8 mouse cellular contexts compared by ENCODE assay signal in genomic region chr2:112449597-112450296, GRCm38 (mm10). TPM values are rescaled to one million over a fixed set of nuclear protein-coding genes. Genes with fewer than 3 reads are reported as not detected.
DNase-seq lines count a peak whose midpoint lies in the region; ATAC-seq and TF ChIP-seq lines count a peak whose summit lies in the region.

No protein-coding gene starts in this region.

- H3K9me3 ChIP-seq in heart, postnatal 0 days (replicated peaks; ENCODE audit: control insufficient read depth, low read length), result no peaks in the 10 kb centered on the region

- no peak for DNase-seq in heart, postnatal 0 days (ENCODE audit: low spot score)
- DNase-seq in heart, adult 9 months (ENCODE audit: low spot score in 2 of 2), result no peak
- peak; percentile 31 for DNase-seq in urinary bladder, postnatal 14 days (ENCODE audit: low spot score)
- no peak for DNase-seq in urinary bladder, adult 18-20 months (ENCODE audit: low spot score in 2 of 2)
- DNase-seq in retina, embryonic 14.5 days (ENCODE audit: low spot score), result peak; percentile 33
- no peak for DNase-seq in urinary bladder, adult 2 months (ENCODE audit: low spot score)
- DNase-seq in c-Kit-positive CD71-positive TER-119-positive erythroid progenitor cells, embryonic 14.5 days (ENCODE audit: low spot score), result no peak

- H3K4me1 ChIP-seq in heart, postnatal 0 days (ENCODE audit: control insufficient read depth, insufficient read depth), result peaks cover 8% of the 10 kb centered on the region; the same call in 1 of the 2 replicates

- WGBS in heart, postnatal 0 days, result 22% methylated on average over 4 of the region's 4 CpGs

- TF ChIP-seq CTCF in heart, postnatal 0 days (IDR thresholded peaks at IDR 0.05; ENCODE audit: low read depth), result peak; percentile 55

- H3K4me2 ChIP-seq in heart, postnatal 0 days (ENCODE audit: low read depth, low read length), result no peak overlapping the region

- no peak overlapping the region for H3K4me3 ChIP-seq in heart, postnatal 0 days (ENCODE audit: low read depth, low read length)

- H3K27me3 ChIP-seq in heart, postnatal 0 days (ENCODE audit: control insufficient read depth, insufficient read depth, low read length), result no peaks in the 10 kb centered on the region

- no peak overlapping the region for H3K27ac ChIP-seq in heart, postnatal 0 days (ENCODE audit: low read depth)

- ATAC-seq in heart, postnatal 0 days (ENCODE audit: insufficient read depth, low read depth), result no peak
- peak; percentile 64 for ATAC-seq in common myeloid progenitor, adult 5-6 weeks (replicated peaks; ENCODE audit: low read depth, poor library complexity, severe bottlenecking)

- TF ChIP-seq EP300 in heart, postnatal 0 days (IDR thresholded peaks at IDR 0.05; ENCODE audit: low read depth), result no peak

- no peak overlapping the region for H3K9ac ChIP-seq in heart, postnatal 0 days (replicated peaks; ENCODE audit: low read depth, low read length)

- no peaks in the 10 kb centered on the region for H3K36me3 ChIP-seq in heart, postnatal 0 days (replicated peaks; ENCODE audit: control insufficient read depth, insufficient read depth, low read length)

RNA-seq across cellular contexts. Expression of gene Emc7, which starts 5.0 kb away (rescaled TPM):
- 6.8 and 7.0 TPM in 2 replicates for total RNA-seq in heart, postnatal 0 days (2014; rRNA removed; ENCODE audit: low replicate concordance)
- polyA plus RNA-seq in heart, postnatal 0 days (2015; fragmentation: Nextera tagmentation; extraction: Ambion mirVana), result 22.6 and 22.7 TPM in 2 replicates
- total RNA-seq in common myeloid progenitor, adult 5-6 weeks (2017), result 8.8 and 13.7 TPM in 2 replicates
- polyA plus RNA-seq in urinary bladder, adult 2 months (2012; rRNA removed), result 17.7 and 18.9 TPM in 2 replicates

RNA-seq across cellular contexts. Expression of gene Chrm5, which starts 30.8 kb away (rescaled TPM):
- total RNA-seq in heart, postnatal 0 days (2014; rRNA removed; ENCODE audit: low replicate concordance), result not detected in 2 replicates
- polyA plus RNA-seq in heart, postnatal 0 days (2015; fragmentation: Nextera tagmentation; extraction: Ambion mirVana), result not detected in 2 replicates
- total RNA-seq in common myeloid progenitor, adult 5-6 weeks (2017), result not detected in 2 replicates
- not detected in 2 replicates for polyA plus RNA-seq in urinary bladder, adult 2 months (2012; rRNA removed)

RNA-seq across cellular contexts. Expression of gene Aven, which starts 43.0 kb away (rescaled TPM):
- 5.2 and 26.5 TPM in 2 replicates for total RNA-seq in heart, postnatal 0 days (2014; rRNA removed; ENCODE audit: low replicate concordance)
- polyA plus RNA-seq in heart, postnatal 0 days (2015; fragmentation: Nextera tagmentation; extraction: Ambion mirVana), result 2.6 and 4.7 TPM in 2 replicates
- 31.7 and 35.2 TPM in 2 replicates for total RNA-seq in common myeloid progenitor, adult 5-6 weeks (2017)
- 12.9 and 14.9 TPM in 2 replicates for polyA plus RNA-seq in urinary bladder, adult 2 months (2012; rRNA removed)

Comparison
In these comparisons a context has a peak if more than half of its experiments do, and no peak if none do; other contexts are left out.
1. DNase-seq: peak in urinary bladder, postnatal 14 days (single experiment) and retina, embryonic 14.5 days (single experiment); none in heart, postnatal 0 days (single experiment), heart, adult 9 months (0 of 2), urinary bladder, adult 18-20 months (0 of 2), urinary bladder, adult 2 months (single experiment) and c-Kit-positive CD71-positive TER-119-positive erythroid progenitor cells, embryonic 14.5 days (single experiment).